Mouse (Mus musculus) small intestine, adult 10 weeks (tissue): ENCODE data around the gene Gpn2. TPM values are rescaled to one million over a fixed set of nuclear protein-coding genes. Genes with fewer than 3 reads are reported as not detected.

Experiments
- polyA plus RNA-seq: library from polyadenylated mRNA; stranded (reverse); fragments of 350-450 nt; fragmentation: Illumina TruSeq; extraction: RNeasy Lipid Tissue Mini Kit (QIAGEN cat#74804); gene quantifications from one replicate; pipeline ENCODE4 v1.2.3, GENCODE M21; 2014; ENCODE audit warnings: low replicate concordance

Gene Gpn2
- not detected for polyA plus RNA-seq

DNA sequence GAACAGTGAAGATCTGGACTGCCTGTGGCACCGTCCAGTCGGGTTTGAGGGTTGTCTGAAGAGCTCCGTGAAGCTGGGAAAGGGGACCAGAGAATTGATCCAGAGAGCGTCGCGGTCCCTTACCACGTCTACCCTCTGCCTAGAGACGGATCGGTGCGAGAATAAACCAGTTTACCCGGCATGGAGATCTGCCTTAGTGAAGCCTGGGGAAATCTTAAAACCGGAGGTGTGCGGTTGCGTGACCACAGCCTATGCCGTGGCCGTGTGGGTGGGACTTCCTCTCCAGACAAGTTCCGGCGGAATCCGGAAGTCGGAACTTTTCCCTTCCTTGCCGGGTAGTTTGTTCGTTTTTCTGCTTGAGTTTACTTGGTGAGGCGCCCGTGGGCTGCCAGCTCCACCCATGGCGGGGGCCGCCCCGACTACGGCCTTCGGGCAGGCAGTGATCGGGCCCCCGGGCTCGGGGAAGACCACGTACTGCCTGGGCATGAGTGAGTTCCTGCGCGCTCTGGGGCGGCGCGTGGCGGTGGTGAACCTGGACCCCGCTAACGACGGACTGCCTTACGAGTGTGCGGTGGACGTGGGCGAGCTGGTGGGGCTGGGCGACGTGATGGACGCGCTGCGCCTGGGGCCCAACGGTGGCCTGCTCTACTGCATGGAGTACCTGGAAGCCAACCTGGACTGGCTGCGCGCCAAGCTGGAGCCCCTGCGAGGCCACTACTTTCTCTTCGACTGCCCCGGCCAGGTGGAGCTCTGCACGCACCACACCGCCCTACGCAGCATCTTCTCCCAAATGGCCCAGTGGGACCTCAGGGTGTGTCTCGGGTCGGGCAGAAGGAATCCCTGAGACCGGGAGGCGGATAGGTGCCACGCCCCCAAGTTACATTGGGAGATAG is at the start of gene Gpn2:
Gene Gpn2, plus strand, starts transcription at position 304 of the 893 bp plus-strand sequence.

DNA sequence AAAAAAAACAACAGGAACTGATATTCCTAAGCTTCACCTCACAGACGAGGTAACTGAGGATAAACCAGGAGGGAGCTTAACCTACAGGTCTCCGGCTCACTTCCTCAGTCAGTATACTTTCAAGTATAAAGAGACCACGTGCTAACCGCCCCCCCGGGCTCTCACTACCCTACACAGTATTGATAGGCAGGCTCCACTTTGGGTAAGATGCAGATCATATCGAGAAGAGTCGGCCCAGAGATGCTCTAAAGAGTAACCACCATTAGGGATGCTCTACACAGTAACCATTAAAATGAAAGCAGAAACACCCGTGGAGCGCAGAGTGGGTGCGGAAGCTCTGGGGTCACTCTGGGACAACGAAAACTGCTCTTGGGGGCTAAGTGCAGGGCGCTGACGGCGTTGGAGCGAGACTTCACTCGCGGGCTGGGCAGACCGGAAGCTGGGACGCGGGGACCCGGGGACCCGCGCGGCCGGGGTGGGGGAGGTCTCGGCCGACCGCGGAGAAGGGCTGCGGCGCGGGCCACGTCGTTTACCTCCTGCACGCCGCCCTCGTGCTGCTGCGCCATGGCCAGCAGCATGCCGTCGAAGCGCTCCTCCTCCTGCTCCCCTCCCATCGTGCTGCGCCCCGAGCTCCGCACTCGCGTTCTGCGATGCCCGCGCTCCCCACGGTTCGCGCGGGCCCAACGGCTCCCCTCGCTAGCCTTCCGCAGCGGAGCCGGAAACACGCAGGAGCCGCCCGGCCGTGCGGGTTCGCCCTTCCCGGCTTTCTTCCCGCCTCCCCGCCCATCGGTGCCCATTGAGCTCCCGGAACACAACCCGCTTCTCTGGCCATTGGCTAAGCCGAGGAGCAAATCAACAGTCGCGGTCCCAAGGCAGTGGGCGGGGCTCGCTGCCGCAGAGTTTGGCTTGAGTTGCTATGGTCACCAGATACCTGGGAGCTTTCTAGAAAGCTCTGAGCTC is 38.6 kb upstream of the Gpn2 start, which contains the start of gene Nudc:
Gene Nudc, minus strand, starts transcription at position 725 of the 960 bp plus-strand sequence.

DNA sequence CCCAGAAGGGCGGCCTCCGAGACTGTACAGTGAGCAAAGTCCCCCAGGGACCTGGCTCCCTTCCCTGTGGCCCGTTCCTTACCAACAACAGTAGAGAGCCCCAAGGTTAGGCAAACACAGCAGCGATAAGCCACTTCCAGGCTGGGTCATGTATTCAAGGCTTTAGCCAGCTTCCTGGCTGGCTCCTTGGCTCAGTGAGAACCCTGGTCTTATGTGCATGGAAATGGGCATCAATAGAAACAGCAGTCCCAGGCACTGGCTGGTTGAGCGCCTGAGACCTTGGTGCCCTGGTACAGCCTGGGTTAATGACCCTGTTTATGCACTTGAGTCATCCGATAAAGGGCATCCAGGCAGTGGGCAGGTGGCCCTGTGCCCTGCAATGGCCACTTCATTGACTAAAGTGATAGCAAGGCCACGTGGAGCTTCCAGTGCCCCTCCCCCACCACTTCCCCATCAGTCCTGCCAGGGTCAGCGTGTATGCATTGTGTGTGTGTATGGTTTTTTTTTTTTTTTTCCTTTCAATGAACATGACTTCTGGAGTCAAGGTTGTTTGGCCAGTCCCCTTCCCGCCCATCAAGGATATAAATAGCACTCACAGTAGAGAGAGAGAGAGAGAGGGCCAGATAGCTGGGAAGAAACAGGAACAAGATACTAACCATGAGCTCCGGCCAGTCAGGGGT is 31.3 kb upstream of the Gpn2 start, which contains the start of gene Nr0b2:
Gene Nr0b2, plus strand, starts transcription at position 609 of the 680 bp plus-strand sequence.

DNA sequence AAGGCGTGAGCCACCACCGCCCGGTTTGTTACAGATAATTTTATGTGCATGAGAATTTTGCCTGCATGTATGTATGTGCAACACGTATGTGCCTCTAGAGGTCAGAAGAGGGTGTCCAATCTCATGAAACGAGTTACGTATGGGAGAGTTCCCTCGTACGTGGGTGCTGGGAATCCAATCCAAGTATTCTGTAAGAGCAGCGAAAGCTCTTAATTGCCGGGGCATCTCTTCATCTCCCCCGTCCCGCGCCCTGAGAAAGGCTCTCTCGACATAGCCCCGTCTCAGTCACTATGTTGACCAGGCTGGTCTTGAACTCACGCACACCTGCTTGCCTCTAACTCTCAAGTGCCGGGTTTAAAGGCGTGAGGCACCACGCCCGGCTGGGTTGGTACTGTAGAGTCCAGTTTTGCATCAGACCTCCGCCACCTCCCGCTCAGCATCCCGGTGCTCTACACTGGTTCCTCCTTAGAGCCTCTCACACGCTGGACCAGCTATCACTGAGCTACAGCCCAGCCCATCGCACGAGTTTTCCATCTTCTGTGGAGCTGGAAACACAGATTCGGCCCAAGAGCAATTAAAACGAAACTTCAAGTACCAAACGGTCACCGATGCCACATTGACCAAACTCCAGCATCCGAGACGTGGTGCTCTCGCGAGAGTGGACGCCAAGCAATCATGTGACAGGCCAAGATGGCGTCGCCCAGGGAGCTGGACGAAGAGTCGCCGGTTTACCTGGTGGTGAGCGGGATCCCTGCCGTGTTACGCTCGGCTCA is 9.9 kb upstream of the Gpn2 start, which contains the start of gene Gpatch3:
Gene Gpatch3, plus strand, starts transcription at position 676 of the 773 bp plus-strand sequence.

DNA sequence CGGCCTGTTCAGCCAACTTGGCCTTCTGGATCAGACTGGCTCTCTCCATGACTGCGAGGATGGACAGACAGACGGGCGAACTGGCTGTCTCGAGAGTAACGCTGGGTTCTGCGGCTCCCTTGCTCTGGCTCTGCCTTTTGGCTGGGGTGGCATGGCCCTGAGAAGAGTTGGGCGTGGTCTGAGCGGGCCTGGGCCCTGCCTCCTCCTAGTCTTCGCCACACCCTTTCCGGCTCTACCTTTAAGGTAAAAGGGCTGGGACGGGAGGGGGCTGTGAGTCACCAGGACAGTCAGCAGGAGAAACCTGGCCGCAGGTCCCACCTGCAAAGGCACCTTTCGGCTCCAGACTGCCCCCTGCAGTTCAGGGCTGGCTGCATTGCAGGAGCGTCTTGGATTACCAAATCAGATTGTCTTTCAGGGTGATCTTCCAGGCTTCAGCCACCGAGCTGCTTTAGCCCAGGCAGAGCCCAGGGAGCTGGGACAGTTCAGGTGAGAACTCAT is 17.6 kb downstream of the Gpn2 start, which contains the start of gene Sfn:
Gene Sfn, minus strand, starts transcription at position 448 of the 498 bp plus-strand sequence.

Other genes starting within 250 kb of the Gpn2 start
- 3.7 TPM for gene Wdtc1, start 230.9 kb upstream of the Gpn2 start, polyA plus RNA-seq
- gene Slc9a1, start 214.7 kb upstream of the Gpn2 start, polyA plus RNA-seq: 0.97 TPM
- not detected for gene Tent5b, start 104.2 kb upstream of the Gpn2 start, polyA plus RNA-seq
- gene Trnp1, start 85.8 kb upstream of the Gpn2 start, polyA plus RNA-seq: 1.0 TPM
- 1.6 TPM for gene Kdf1, start 65.4 kb upstream of the Gpn2 start, polyA plus RNA-seq
- 6.8 TPM for gene Nudc, start 38.4 kb upstream of the Gpn2 start, polyA plus RNA-seq
- not detected for gene Nr0b2, start 31.0 kb upstream of the Gpn2 start, polyA plus RNA-seq
- gene Gpatch3, start 9.6 kb upstream of the Gpn2 start, polyA plus RNA-seq: not detected
- 0.45 TPM for gene Sfn, start 17.8 kb downstream of the Gpn2 start, polyA plus RNA-seq
- 1.9 TPM for gene Zdhhc18, start 65.8 kb downstream of the Gpn2 start, polyA plus RNA-seq
- 3.0 TPM for gene Pigv, start 88.3 kb downstream of the Gpn2 start, polyA plus RNA-seq
- 17.3 TPM for gene Arid1a, start 172.4 kb downstream of the Gpn2 start, polyA plus RNA-seq